In the genomic region with DNA sequence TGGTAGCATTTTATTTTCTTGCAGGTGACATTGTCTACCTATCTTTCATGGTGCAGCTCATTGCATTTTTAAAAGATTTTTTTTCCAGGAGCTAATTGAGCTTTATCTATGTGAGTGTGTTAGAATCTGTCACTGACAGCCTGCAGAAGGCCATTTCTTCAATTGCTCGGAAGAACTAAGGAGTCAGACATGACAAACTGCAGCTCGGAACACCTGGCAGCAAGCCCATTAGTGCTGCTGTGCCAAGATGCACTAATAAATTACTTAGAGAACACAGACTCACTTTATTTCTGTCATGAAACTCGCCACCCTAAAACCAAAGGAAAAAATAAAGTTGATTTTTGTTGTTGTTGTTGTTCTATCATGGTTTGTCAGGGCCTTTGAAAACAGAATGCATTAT, we compare ENCODE assay signal across 9 mouse cellular contexts.
A peak's percentile ranks its signal among the peaks of the same experiment; 100 is the strongest.
DNase-seq lines count a peak whose midpoint lies in the region; TF ChIP-seq lines count a peak whose summit lies in the region.
"Had no signal": no experiment of that assay in that cellular context is flagged by ENCODE, and none has a peak within 500 bp of the region (broad histone marks: within the 10 kb centered on the region; RNA-seq: fewer than 3 reads in every experiment).

No protein-coding gene starts in this region.

- no peak for TF ChIP-seq CTCF in thymus, adult 2 months (IDR thresholded peaks at IDR 0.05; ENCODE audit: borderline replicate concordance, control insufficient read depth, extremely low read depth, insufficient read depth, low read length, poor library complexity)

- no peaks in the 10 kb centered on the region for H3K9me3 ChIP-seq in heart, embryonic 10.5 days

- WGBS in heart, embryonic 10.5 days: 45% methylated on average over 3 of the region's 3 CpGs
- WGBS in thymus, adult 2 months: 63% methylated on average over 3 of the region's 3 CpGs

- peak; percentile 7 for DNase-seq in heart, adult 8-10 months (ENCODE audit: low spot score)
- no peak for DNase-seq in heart, embryonic 10.5 days (ENCODE audit: low spot score)
- peak; percentile 64 for DNase-seq in urinary bladder, postnatal 14 days (ENCODE audit: low spot score)
- no peak for DNase-seq in urinary bladder, adult 2 months (ENCODE audit: low spot score)
- DNase-seq in kidney, adult 8-10 months: peak; percentile 44 to 72
- peak; percentile 51 for DNase-seq in ovary, postnatal 10 days (ENCODE audit: low spot score)
- no peak for DNase-seq in thymus, adult 2 months
- DNase-seq in frontal cortex, postnatal 25 days (ENCODE audit: low spot score in 2 of 2): no peak

- no peaks in the 10 kb centered on the region for H3K36me3 ChIP-seq in heart, embryonic 10.5 days
- H3K36me3 ChIP-seq in thymus, adult 2 months (ENCODE audit: control insufficient read depth, insufficient read depth, low read length): no peaks in the 10 kb centered on the region

- no peak overlapping the region for H3K27ac ChIP-seq in heart, embryonic 10.5 days
- no peak overlapping the region for H3K27ac ChIP-seq in thymus, adult 2 months (ENCODE audit: control insufficient read depth, insufficient read depth, low read length)

- no peak for TF ChIP-seq POLR2A in thymus, adult 2 months (IDR thresholded peaks at IDR 0.05; ENCODE audit: control insufficient read depth, extremely low read depth, insufficient read depth, low read length, poor library complexity)

- H3K4me3 ChIP-seq in heart, embryonic 10.5 days: no peak overlapping the region
- no peak overlapping the region for H3K4me3 ChIP-seq in thymus, adult 2 months (ENCODE audit: control insufficient read depth, insufficient read depth, low read length)
- H3K4me3 ChIP-seq: erythroblast, embryonic 14.5 days had no signal

- H3K4me1 ChIP-seq in heart, embryonic 10.5 days: no peaks in the 10 kb centered on the region
- no peaks in the 10 kb centered on the region for H3K4me1 ChIP-seq in thymus, adult 2 months (replicated peaks; ENCODE audit: control insufficient read depth, insufficient read depth, low read length)

- no peaks in the 10 kb centered on the region for H3K27me3 ChIP-seq in heart, embryonic 10.5 days (ENCODE audit: insufficient read depth, poor library complexity, severe bottlenecking)
- no peaks in the 10 kb centered on the region for H3K27me3 ChIP-seq in thymus, adult 2 months (ENCODE audit: control insufficient read depth, insufficient read depth, low read length)

Comparison
In these comparisons a context has a peak if more than half of its experiments do, and no peak if none do; other contexts are left out.
1. DNase-seq: peak in heart, adult 8-10 months (single experiment), urinary bladder, postnatal 14 days (single experiment), kidney, adult 8-10 months (2 of 2) and ovary, postnatal 10 days (single experiment); none in heart, embryonic 10.5 days (single experiment), urinary bladder, adult 2 months (single experiment), thymus, adult 2 months (single experiment) and frontal cortex, postnatal 25 days (0 of 2).